Mouse (Mus musculus): ENCODE measurements around the gene Igf1. TPM values are rescaled to one million over a fixed set of nuclear protein-coding genes. Genes with fewer than 3 reads are reported as not detected.

Igf1 gene
- polyA plus RNA-seq, 1 experiment from 2014 or later: 24.7 TPM

DNA sequence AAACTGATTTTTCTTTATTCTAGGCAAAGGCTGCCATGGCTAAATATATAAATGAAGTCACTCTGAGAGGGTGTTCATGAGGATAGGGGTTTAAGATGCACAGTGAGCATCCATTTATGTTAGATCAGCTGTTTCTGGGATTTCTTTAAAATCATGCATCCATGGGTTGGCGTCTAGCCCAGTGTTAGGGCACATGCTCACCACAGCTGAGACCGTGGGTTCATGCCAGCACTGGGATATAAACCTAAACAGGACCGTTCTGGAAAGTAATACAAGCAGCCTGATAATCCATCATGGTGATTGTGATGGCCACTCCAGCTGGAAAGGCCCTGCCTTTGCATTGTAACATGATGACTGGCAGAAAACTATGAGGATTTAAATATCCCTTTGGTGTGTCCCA, 128.1 kb downstream of the Igf1 start:
- H3K27ac ChIP-seq (replicated peaks): no peak overlapping the region
- H3K27me3 ChIP-seq (replicated peaks): no peaks in the 10 kb centered on the region
- no peaks in the 10 kb centered on the region for H3K9me3 ChIP-seq (replicated peaks)
- H3K36me3 ChIP-seq: no peaks in the 10 kb centered on the region
- no peak for ATAC-seq (ENCODE audit: low FRiP score)
- WGBS: 66% methylated on average over 3 of the region's 3 CpGs
- no peaks in the 10 kb centered on the region for H3K4me1 ChIP-seq
- no peak overlapping the region for H3K4me3 ChIP-seq (replicated peaks)
- H3K9ac ChIP-seq (replicated peaks): no peak overlapping the region
- no peak overlapping the region for H3K4me2 ChIP-seq

Other genes starting within 250 kb of the Igf1 start
- gene Pmch, start 232.8 kb downstream of the Igf1 start, polyA plus RNA-seq (2015; fragmentation: Nextera tagmentation; extraction: Ambion mirVana): 0.31 TPM in 1 of 2 replicates, not detected in the other